Mouse (Mus musculus) neural tube, embryonic 13.5 days (tissue): ENCODE measurements around the gene Insm1. TPM values are rescaled to one million over a fixed set of nuclear protein-coding genes. Genes with fewer than 3 reads are reported as not detected.

Source experiments
- ATAC-seq: fragments of 200-750 bp; cut with Nextera tagmentation; 2 replicates; pipeline ENCODE4 v1.8.0; 2017; ENCODE audit warnings: low read depth, mild to moderate bottlenecking, moderate TSS enrichment, moderate library complexity
- H3K27ac ChIP-seq: fragments of 300-500 bp; sonication (generic); replicated peaks from 2 replicates; pipeline ENCODE4 v1.5.1; 2015; ENCODE audit warnings: moderate library complexity, mild to moderate bottlenecking, inconsistent platforms
- H3K27me3 ChIP-seq: fragments of 300-500 bp; sonication (generic); 2 replicates; pipeline ENCODE4 v1.6.1; 2015; ENCODE audit warnings: mild to moderate bottlenecking, inconsistent platforms
- H3K36me3 ChIP-seq: fragments of 300-500 bp; sonication (generic); 2 replicates; pipeline ENCODE4 v1.6.1; 2015; ENCODE audit warnings: mild to moderate bottlenecking, inconsistent platforms
- H3K4me1 ChIP-seq: fragments of 300-500 bp; sonication (generic); replicated peaks from 2 replicates; pipeline ENCODE4 v1.6.1; 2015; ENCODE audit warnings: inconsistent platforms
- H3K4me2 ChIP-seq: fragments of 300-500 bp; sonication (generic); 2 replicates; pipeline ENCODE4 v1.6.1; 2015; ENCODE audit warnings: inconsistent platforms, mild to moderate bottlenecking, moderate library complexity
- H3K4me3 ChIP-seq: fragments of 300-500 bp; sonication (generic); 2 replicates; pipeline ENCODE4 v1.5.1; 2015; ENCODE audit warnings: mild to moderate bottlenecking, inconsistent platforms
- H3K9ac ChIP-seq: fragments of 300-500 bp; sonication (generic); 2 replicates; pipeline ENCODE4 v1.6.1; 2015; ENCODE audit warnings: moderate library complexity, mild to moderate bottlenecking, inconsistent platforms
- H3K9me3 ChIP-seq: fragments of 300-500 bp; sonication (generic); 2 replicates; pipeline ENCODE4 v1.6.1; 2016; ENCODE audit warnings: inconsistent platforms
- WGBS: fragments of 180-500 bp; shearing (Covaris S2); methylation state at CpG from one replicate; pipeline ENCODE4 v1.1.7; 2015; 5-methylcytosine and 5-hydroxymethylcytosine counted together
- polyA plus RNA-seq: library from polyadenylated mRNA; unstranded; fragments of >200 nt; fragmentation: Nextera tagmentation; extraction: Ambion mirVana; gene quantifications from 2 replicates; pipeline ENCODE4 v1.2.1, GENCODE M21; 2015

Insm1 gene
- 2.2 and 2.6 TPM in 2 replicates for polyA plus RNA-seq

GRCm38 (mm10) chr2:146221076-146221928 is at the start of gene Insm1:
TSS of gene Insm1 (plus strand) at chr2:146221921.
- peak within 1 kb of the TSS; percentile 88 for H3K4me2 ChIP-seq

GRCm38 (mm10) chr2:146172106-146172505 is 49.6 kb upstream of the Insm1 start:
- H3K27ac ChIP-seq: no peak overlapping the region
- H3K4me3 ChIP-seq: no peak overlapping the region
- no peak overlapping the region for H3K9ac ChIP-seq
- H3K27me3 ChIP-seq: no peaks in the 10 kb centered on the region
- H3K4me1 ChIP-seq: peaks cover 20% of the 10 kb centered on the region
- H3K36me3 ChIP-seq: no peaks in the 10 kb centered on the region
- no peak overlapping the region for H3K4me2 ChIP-seq
- 46% methylated on average over 4 of the region's 4 CpGs for WGBS
- ATAC-seq: no peak
- no peaks in the 10 kb centered on the region for H3K9me3 ChIP-seq

More at GRCm38 (mm10) chr2:146221076-146221928, at the start of gene Insm1:
- WGBS: under 1% methylated on average over 66 of the region's 86 CpGs
- Histone ChIP-seq H3K27ac (peak within 1 kb of the TSS; percentile 97), H3K4me3 (peak within 1 kb of the TSS; percentile 73), H3K9ac (peak within 1 kb of the TSS; percentile 92), H3K9me3 (no peaks in the 10 kb centered on the region), H3K4me1 (peaks cover 83% of the 10 kb centered on the region), H3K36me3 (no peaks in the 10 kb centered on the region), H3K27me3 (peaks cover 72% of the 10 kb centered on the region)
- ATAC-seq: peak; percentile 72

GRCm38 (mm10) chr2:146174173-146174572 is 47.5 kb upstream of the Insm1 start:
- H3K4me1 ChIP-seq: peaks cover 5% of the 10 kb centered on the region; the same call in 1 of the 2 replicates
- no peak overlapping the region for H3K9ac ChIP-seq
- H3K4me2 ChIP-seq: no peak overlapping the region
- H3K9me3 ChIP-seq: no peaks in the 10 kb centered on the region
- 86% methylated on average over 7 of the region's 7 CpGs for WGBS
- H3K4me3 ChIP-seq: no peak overlapping the region
- H3K27me3 ChIP-seq: no peaks in the 10 kb centered on the region
- H3K27ac ChIP-seq: no peak overlapping the region
- H3K36me3 ChIP-seq: no peaks in the 10 kb centered on the region
- no peak for ATAC-seq

- no peak for ATAC-seq
- Histone ChIP-seq H3K27me3 (no peaks in the 10 kb centered on the region), H3K9ac (no peak overlapping the region), H3K4me3 (no peak overlapping the region), H3K4me2 (no peak overlapping the region), H3K36me3 (no peaks in the 10 kb centered on the region), H3K27ac (no peak overlapping the region), H3K9me3 (no peaks in the 10 kb centered on the region), H3K4me1 (0 out of 2 replicates have a peak, but pooled peaks cover 3% of the 10 kb centered on the region)
- WGBS: 83% methylated on average over 1 of the region's 1 CpGs
Measured at GRCm38 (mm10) chr2:146178718-146179117, 43.0 kb upstream of the Insm1 start.

- Histone ChIP-seq H3K9ac (peak overlapping the region; percentile 14; the same call in 1 of the 2 replicates), H3K27me3 (no peaks in the 10 kb centered on the region), H3K36me3 (no peaks in the 10 kb centered on the region), H3K4me2 (no peak overlapping the region), H3K4me1 (peaks cover 20% of the 10 kb centered on the region; the same call in 1 of the 2 replicates), H3K27ac (no peak overlapping the region), H3K4me3 (no peak overlapping the region), H3K9me3 (no peaks in the 10 kb centered on the region)
- ATAC-seq: no peak
- WGBS: 70% methylated on average over 24 of the region's 24 CpGs
Measured at GRCm38 (mm10) chr2:146183830-146184793, 37.6 kb upstream of the Insm1 start.

- Histone ChIP-seq H3K4me1 (no peaks in the 10 kb centered on the region), H3K4me2 (no peak overlapping the region), H3K27ac (no peak overlapping the region), H3K36me3 (no peaks in the 10 kb centered on the region), H3K9ac (no peak overlapping the region), H3K4me3 (no peak overlapping the region), H3K27me3 (peaks cover 3% of the 10 kb centered on the region; the same call in 1 of the 2 replicates), H3K9me3 (no peaks in the 10 kb centered on the region)
- no peak for ATAC-seq
- WGBS: 92% methylated on average over 11 of the region's 11 CpGs
Measured at GRCm38 (mm10) chr2:146196126-146196525, 25.6 kb upstream of the Insm1 start.

GRCm38 (mm10) chr2:146197947-146198346 is 23.8 kb upstream of the Insm1 start:
- H3K4me1 ChIP-seq: no peaks in the 10 kb centered on the region
- H3K9ac ChIP-seq: no peak overlapping the region
- no peak for ATAC-seq
- no peaks in the 10 kb centered on the region for H3K36me3 ChIP-seq
- 80% methylated on average over 7 of the region's 7 CpGs for WGBS
- no peak overlapping the region for H3K4me2 ChIP-seq
- H3K27ac ChIP-seq: no peak overlapping the region
- peaks cover 3% of the 10 kb centered on the region; the same call in 1 of the 2 replicates for H3K27me3 ChIP-seq
- no peak overlapping the region for H3K4me3 ChIP-seq
- no peaks in the 10 kb centered on the region for H3K9me3 ChIP-seq

GRCm38 (mm10) chr2:146210968-146211367 is 10.8 kb upstream of the Insm1 start:
- Histone ChIP-seq H3K4me2 (no peak overlapping the region), H3K4me1 (peaks cover 12% of the 10 kb centered on the region), H3K9ac (no peak overlapping the region), H3K27ac (no peak overlapping the region), H3K9me3 (no peaks in the 10 kb centered on the region), H3K36me3 (no peaks in the 10 kb centered on the region), H3K4me3 (no peak overlapping the region), H3K27me3 (peaks cover 28% of the 10 kb centered on the region)
- 30% methylated on average over 4 of the region's 4 CpGs for WGBS
- ATAC-seq: no peak

GRCm38 (mm10) chr2:146214715-146215114 is 7.0 kb upstream of the Insm1 start:
- no peak overlapping the region for H3K4me3 ChIP-seq
- no peak overlapping the region for H3K9ac ChIP-seq
- WGBS: 3% methylated on average over 9 of the region's 9 CpGs
- H3K36me3 ChIP-seq: no peaks in the 10 kb centered on the region
- peaks cover 45% of the 10 kb centered on the region for H3K4me1 ChIP-seq
- no peak for ATAC-seq
- H3K27me3 ChIP-seq: peaks cover 54% of the 10 kb centered on the region
- H3K4me2 ChIP-seq: no peak overlapping the region
- H3K9me3 ChIP-seq: no peaks in the 10 kb centered on the region
- no peak overlapping the region for H3K27ac ChIP-seq

GRCm38 (mm10) chr2:146216111-146217064 is 5.3 kb upstream of the Insm1 start:
- ATAC-seq: no peak
- Histone ChIP-seq H3K9me3 (no peaks in the 10 kb centered on the region), H3K4me2 (no peak overlapping the region), H3K36me3 (no peaks in the 10 kb centered on the region), H3K9ac (no peak overlapping the region), H3K27ac (no peak overlapping the region), H3K4me3 (no peak overlapping the region), H3K4me1 (peaks cover 59% of the 10 kb centered on the region), H3K27me3 (peaks cover 60% of the 10 kb centered on the region)
- WGBS: 11% methylated on average over 14 of the region's 14 CpGs
